Mouse (Mus musculus) liver, postnatal 0 days (tissue): ENCODE measurements around the gene Naa50.

Experiments used
- CTCF ChIP-seq: sonication (generic); IDR thresholded peaks from 2 replicates; pipeline ENCODE4 v1.5.1; 2016; ENCODE audit warnings: antibody characterized with exemption, low read depth
- EP300 ChIP-seq: IDR thresholded peaks from 2 replicates; pipeline ENCODE4 v1.6.1; 2016; ENCODE audit warnings: antibody characterized with exemption, low read depth, mild to moderate bottlenecking

DNA sequence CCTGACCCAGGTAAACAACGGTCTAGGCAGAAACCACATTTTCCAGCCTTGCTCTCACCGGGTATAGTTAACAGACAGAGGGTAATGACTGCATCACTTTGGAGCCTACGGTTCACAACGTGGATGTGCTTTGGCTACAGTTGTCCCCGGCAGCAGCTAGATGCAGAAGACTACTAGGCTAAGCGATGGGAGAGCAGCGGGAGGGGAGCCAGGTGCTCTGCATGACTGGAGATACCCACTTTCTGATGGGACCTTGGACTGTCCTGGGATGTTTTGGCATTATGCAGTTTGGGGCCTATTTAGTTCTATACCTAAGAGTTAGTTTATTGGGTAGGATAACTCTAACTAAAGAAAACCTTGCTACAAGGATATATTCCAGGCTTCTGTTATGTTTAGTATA, 40.3 kb upstream of the Naa50 start:
- no peak for TF ChIP-seq CTCF
- no peak for TF ChIP-seq EP300
